Mouse (Mus musculus): Measurements from ENCODE around the gene Tfcp2. TPM values are rescaled to one million over a fixed set of nuclear protein-coding genes. Genes with fewer than 3 reads are reported as not detected.
A peak's percentile ranks its signal among the peaks of the same experiment; 100 is the strongest.

Tfcp2 gene
- total and polyA plus RNA-seq, 3 experiments, result 5.3 to 7.8 (median 6.8) TPM

DNA sequence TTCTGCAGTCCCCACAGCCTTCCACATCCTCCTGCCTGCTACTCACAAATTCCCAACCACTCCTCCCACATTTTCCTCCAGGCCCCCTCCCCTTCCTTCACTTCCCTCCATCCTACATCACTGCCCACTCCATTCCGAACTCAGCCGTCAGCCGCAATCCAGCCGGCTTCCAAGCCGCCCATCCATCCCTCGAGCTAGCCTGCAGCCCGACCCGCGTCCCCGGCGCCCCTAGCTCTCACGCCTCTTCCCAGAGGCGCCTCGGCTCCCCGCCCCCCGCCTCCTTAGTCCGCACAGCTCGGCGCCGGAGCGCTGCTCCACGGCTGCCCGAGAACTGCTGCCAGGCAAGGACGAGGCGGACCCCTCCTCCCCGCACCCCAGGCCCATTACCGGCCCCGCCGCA lies 57.2 kb downstream of the Tfcp2 start:
- H3K36me3 ChIP-seq (replicated peaks in 1 of 2; ENCODE audit: control insufficient read depth in 1 of 2, insufficient read depth in 1 of 2, low read length in 1 of 2), result no peaks in the 10 kb centered on the region
- dilution Hi-C loops (cut with MboI; ENCODE audit: extremely low pct_ligation_motif_present, extremely low pct_unique_long_range_greater_than_20kb, low sequenced_read_pairs) (no loop called here), in situ Hi-C loops (cut with MboI; ENCODE audit: low pct_ligation_motif_present, low pct_unique_long_range_greater_than_20kb, low sequenced_read_pairs) (no loop called here)
- TF ChIP-seq RCOR1 (conservative IDR thresholded peaks at IDR 0.05; ENCODE audit: low read depth, low read length) (no peak), POLR2A (IDR thresholded peaks at IDR 0.05; ENCODE audit: low read depth, low read length) (no peak), MXI1 (IDR thresholded peaks at IDR 0.05; ENCODE audit: low read depth, low read length) (no peak)
- H3K79me2 ChIP-seq (replicated peaks; ENCODE audit: control insufficient read depth, extremely low read depth, insufficient read depth, poor library complexity, severe bottlenecking), result no peaks in the 10 kb centered on the region
- H3K27ac ChIP-seq (ENCODE audit: insufficient read depth, low read depth), result no peak overlapping the region
- H3K27me3 ChIP-seq (replicated peaks), result peaks cover 17% of the 10 kb centered on the region
- H3K9ac ChIP-seq (ENCODE audit: insufficient read depth, low read depth), result peak overlapping the region; percentile 80
- H3K4me1 ChIP-seq (ENCODE audit: control insufficient read depth in 1 of 2, insufficient read depth in 2 of 2), result peaks cover 11 to 25% of the 10 kb centered on the region in 2 experiments
- peak overlapping the region; percentile 55 for H3K4me2 ChIP-seq (ENCODE audit: insufficient read depth, low read depth, poor library complexity, severe bottlenecking)
- H3K9me3 ChIP-seq (replicated peaks; ENCODE audit: low read length), result peaks cover 7% of the 10 kb centered on the region
- DNase-seq (ENCODE audit: extremely low read depth), result no peak
- peak overlapping the region; percentile 32 to 90 (median 67) for H3K4me3 ChIP-seq (replicated peaks in 1 of 3; ENCODE audit: low read depth in 2 of 3, low read length in 2 of 3, poor library complexity in 1 of 3)

DNA sequence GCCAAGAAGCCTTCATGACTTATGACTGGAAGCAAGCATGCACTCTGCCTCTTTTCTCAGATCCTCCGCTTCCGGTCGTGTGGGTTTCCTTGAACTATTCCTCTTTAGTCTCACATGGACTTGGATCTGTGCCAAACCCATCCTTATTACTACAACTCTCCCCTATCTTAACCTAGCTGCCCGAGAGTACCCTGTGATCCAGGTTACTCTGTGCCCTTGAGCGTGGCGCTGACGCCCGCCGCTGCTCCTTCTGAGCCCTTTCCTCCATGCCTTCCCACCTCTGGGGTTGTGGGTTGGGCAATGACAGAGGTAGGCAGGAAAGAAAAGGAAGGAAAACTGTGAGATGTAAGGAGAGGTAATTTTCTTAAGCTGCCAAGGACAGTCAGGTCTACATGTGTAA lies 59.8 kb downstream of the Tfcp2 start:
- dilution Hi-C loops (cut with MboI; ENCODE audit: extremely low pct_ligation_motif_present, extremely low pct_unique_long_range_greater_than_20kb, low sequenced_read_pairs), result no loop called here
- no peak overlapping the region for H3K9ac ChIP-seq (ENCODE audit: insufficient read depth, low read depth)
- peaks cover 16 to 38% of the 10 kb centered on the region in 2 experiments for H3K4me1 ChIP-seq (ENCODE audit: control insufficient read depth in 1 of 2, insufficient read depth in 2 of 2)
- in situ Hi-C loops (cut with MboI; ENCODE audit: low pct_ligation_motif_present, low pct_unique_long_range_greater_than_20kb, low sequenced_read_pairs), result no loop called here
- H3K4me2 ChIP-seq (ENCODE audit: insufficient read depth, low read depth, poor library complexity, severe bottlenecking), result no peak overlapping the region
- H3K79me2 ChIP-seq (replicated peaks; ENCODE audit: control insufficient read depth, extremely low read depth, insufficient read depth, poor library complexity, severe bottlenecking), result no peaks in the 10 kb centered on the region
- no peaks in the 10 kb centered on the region for H3K9me3 ChIP-seq (replicated peaks; ENCODE audit: low read length)
- peaks cover 0 to 10% of the 10 kb centered on the region in 2 experiments for H3K36me3 ChIP-seq (replicated peaks in 1 of 2; ENCODE audit: control insufficient read depth in 1 of 2, insufficient read depth in 1 of 2, low read length in 1 of 2)
- H3K27ac ChIP-seq (ENCODE audit: insufficient read depth, low read depth), result no peak overlapping the region
- H3K27me3 ChIP-seq (replicated peaks), result peaks cover 17% of the 10 kb centered on the region
- no peak for DNase-seq (ENCODE audit: extremely low read depth)
- no peak overlapping the region for H3K4me3 ChIP-seq (replicated peaks in 1 of 3; ENCODE audit: low read depth in 2 of 3, low read length in 2 of 3, poor library complexity in 1 of 3)
- no peak for TF ChIP-seq CHD1 (IDR thresholded peaks at IDR 0.05; ENCODE audit: low read depth, low read length)
- no peak for TF ChIP-seq SIN3A (IDR thresholded peaks at IDR 0.05; ENCODE audit: low read length)
- no peak for TF ChIP-seq SMC3 (IDR thresholded peaks at IDR 0.05; ENCODE audit: low read depth, low read length)
- no peak for TF ChIP-seq BHLHE40 (IDR thresholded peaks at IDR 0.05; ENCODE audit: low read depth, low read length)
- TF ChIP-seq ELF1 (IDR thresholded peaks at IDR 0.05; ENCODE audit: low read depth, low read length), result no peak
- TF ChIP-seq MAX (IDR thresholded peaks at IDR 0.05; ENCODE audit: low read length), result no peak
- TF ChIP-seq PAX5 (IDR thresholded peaks at IDR 0.05; ENCODE audit: low read length), result no peak
- TF ChIP-seq GABPA (IDR thresholded peaks at IDR 0.05; ENCODE audit: insufficient replicate concordance, low read depth, low read length), result no peak
- no peak for TF ChIP-seq JUND (conservative IDR thresholded peaks at IDR 0.05; ENCODE audit: low read depth, low read length)
- no peak for TF ChIP-seq POLR2AphosphoS2 (IDR thresholded peaks at IDR 0.05; ENCODE audit: low read depth, low read length)
- no peak for TF ChIP-seq MXI1 (IDR thresholded peaks at IDR 0.05; ENCODE audit: low read depth, low read length)
- TF ChIP-seq EP300 (IDR thresholded peaks at IDR 0.05; ENCODE audit: low read length), result no peak
- TF ChIP-seq MAFK (IDR thresholded peaks at IDR 0.05; ENCODE audit: insufficient replicate concordance, low read length), result no peak
- TF ChIP-seq RAD21 (IDR thresholded peaks at IDR 0.05; ENCODE audit: low read depth, low read length), result no peak
- no peak for TF ChIP-seq TCF12 (IDR thresholded peaks at IDR 0.05; ENCODE audit: low read depth, low read length)
- TF ChIP-seq MAZ (IDR thresholded peaks at IDR 0.05; ENCODE audit: low read depth, low read length), result no peak
- no peak for TF ChIP-seq ZC3H11A (IDR thresholded peaks at IDR 0.05; ENCODE audit: low read depth, low read length)
